Mouse (Mus musculus) neural tube, embryonic 10.5 days (tissue): ENCODE measurements around the gene Rab13.

Experiments
- DNase-seq: peaks from one replicate; pipeline ENCODE4 v3.0.0-alpha.2; 2017; ENCODE audit warnings: low spot score; ENCODE audit errors: extremely low spot score

Rab13 gene

GRCm38 (mm10) chr3:90213377-90213866 is at the start of gene Rab13, which contains the start of gene Rps27:
TSS of gene Rab13 (plus strand) at chr3:90213695.
TSS of gene Rps27 (minus strand) at chr3:90213651.
- DNase-seq, result peak; percentile 94

GRCm38 (mm10) chr3:90179566-90179965 is 33.9 kb upstream of the Rab13 start:
- no peak for DNase-seq

DNA sequence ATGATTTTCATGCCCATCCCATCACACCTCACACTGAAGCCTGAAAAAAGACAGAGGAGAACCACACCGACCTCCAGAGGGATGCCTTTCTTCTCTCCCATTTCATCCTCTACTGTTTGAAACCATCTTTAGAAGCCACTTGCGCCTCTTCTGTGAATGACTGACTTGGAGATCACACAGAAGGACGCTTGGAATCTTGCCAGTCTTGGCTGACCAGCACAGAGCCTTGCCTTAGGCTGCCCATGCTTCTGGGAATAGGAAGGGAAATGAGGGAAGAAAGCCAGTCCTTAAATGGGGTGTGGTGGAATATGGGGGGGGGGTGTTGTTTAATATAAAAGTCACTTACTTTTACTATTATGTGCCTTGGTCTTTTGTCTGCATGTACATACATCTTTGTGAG is 29.9 kb upstream of the Rab13 start:
- no peak for DNase-seq

GRCm38 (mm10) chr3:90190859-90191510 is 22.5 kb upstream of the Rab13 start:
- no peak for DNase-seq

- DNase-seq, result no peak
These were observed 18.7 kb upstream of the Rab13 start for GRCm38 (mm10) chr3:90194759-90195158.

DNA sequence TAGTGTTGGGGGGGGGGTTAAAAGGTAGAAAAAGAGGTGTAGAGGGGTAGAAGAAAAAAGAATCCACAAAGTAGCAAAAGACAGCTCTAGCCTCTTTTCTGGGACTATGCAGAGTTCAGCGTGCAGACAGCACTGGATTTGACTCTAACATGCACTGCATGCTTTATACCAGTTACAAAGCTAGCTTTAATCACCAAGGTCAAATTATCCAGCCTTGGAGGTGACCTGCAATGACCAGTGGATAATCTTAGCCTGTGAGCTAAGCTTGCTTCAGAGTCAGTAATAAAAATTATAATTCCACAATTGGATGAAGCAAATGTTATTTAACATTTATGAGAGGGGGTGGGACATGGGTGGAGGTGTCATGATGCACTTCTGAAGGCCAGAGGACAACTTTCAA is 17.9 kb upstream of the Rab13 start:
- DNase-seq, result no peak

GRCm38 (mm10) chr3:90197548-90197947 is 15.9 kb upstream of the Rab13 start:
- DNase-seq, result no peak

GRCm38 (mm10) chr3:90202884-90203283 is 10.6 kb upstream of the Rab13 start:
- no peak for DNase-seq

DNA sequence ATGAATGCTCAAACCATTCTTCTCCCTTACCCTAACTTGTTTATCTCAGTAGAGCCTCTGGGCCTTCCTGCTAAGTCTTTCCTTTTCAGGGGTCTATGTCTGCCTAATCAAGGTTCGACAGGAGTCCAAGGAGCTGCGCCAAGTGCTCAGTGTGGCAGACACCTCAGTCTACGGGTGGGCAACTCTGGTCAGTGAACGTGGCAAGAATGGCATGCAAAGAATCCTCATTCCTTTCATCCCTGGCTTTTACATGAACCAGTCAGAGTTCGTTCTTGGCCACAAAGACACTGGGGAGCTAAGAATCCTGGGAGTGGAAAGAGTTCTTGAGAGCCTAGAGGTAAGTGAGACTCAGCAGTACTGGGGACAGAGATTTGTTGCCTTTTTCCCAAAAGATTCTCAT is 9.9 kb upstream of the Rab13 start:
- DNase-seq, result no peak

DNA sequence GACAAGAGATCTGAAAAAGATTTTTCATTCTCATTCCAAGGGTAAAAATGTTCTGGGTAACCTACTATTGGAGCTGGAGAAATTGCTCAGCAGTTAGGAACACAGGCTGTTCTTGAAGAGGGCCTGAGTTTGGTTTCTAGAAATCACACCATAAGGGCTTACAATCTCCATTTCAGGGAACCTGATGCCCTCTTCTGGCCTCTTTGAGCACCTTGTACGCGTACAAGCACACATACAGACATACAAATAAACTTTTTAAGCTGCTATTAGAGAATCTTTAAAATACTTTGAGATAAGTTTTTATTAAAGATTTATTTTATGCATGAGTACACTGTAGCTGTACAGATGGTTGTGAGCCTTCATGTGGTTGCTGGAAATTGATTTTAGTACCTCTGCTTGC is 8.9 kb upstream of the Rab13 start:
- DNase-seq, result no peak

GRCm38 (mm10) chr3:90208662-90209061 is 4.8 kb upstream of the Rab13 start:
- no peak for DNase-seq

GRCm38 (mm10) chr3:90209908-90210566 is 3.5 kb upstream of the Rab13 start:
- no peak for DNase-seq

- no peak for DNase-seq
These were observed 1.8 kb upstream of the Rab13 start for GRCm38 (mm10) chr3:90211475-90212398.

DNA sequence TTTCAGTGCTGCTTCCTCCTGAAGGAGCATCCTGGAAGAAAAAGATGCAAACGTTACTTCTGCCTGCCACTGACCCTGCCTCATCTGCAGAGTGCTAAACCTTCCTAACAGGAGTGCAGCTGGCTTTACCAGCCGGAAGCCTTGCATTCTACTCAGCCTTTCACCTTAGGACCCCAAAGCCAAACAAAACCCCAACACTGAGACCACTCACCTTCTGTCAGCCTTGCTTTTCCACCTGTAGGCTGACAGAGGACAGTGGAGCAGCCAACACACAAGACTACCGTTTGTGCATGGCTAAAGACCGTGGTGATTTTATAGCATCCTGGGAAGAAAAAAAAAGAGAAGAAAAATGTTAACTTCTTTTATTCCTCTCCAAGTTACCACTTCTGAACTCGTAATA is 772 bp upstream of the Rab13 start:
- DNase-seq, result no peak

- DNase-seq, result no peak
These were observed 625 bp downstream of the Rab13 start for GRCm38 (mm10) chr3:90213956-90214684.

- no peak for DNase-seq
These were observed 2.4 kb downstream of the Rab13 start for GRCm38 (mm10) chr3:90215825-90216380.

GRCm38 (mm10) chr3:90220088-90220487 is 6.6 kb downstream of the Rab13 start:
- DNase-seq, result peak; percentile 51

DNA sequence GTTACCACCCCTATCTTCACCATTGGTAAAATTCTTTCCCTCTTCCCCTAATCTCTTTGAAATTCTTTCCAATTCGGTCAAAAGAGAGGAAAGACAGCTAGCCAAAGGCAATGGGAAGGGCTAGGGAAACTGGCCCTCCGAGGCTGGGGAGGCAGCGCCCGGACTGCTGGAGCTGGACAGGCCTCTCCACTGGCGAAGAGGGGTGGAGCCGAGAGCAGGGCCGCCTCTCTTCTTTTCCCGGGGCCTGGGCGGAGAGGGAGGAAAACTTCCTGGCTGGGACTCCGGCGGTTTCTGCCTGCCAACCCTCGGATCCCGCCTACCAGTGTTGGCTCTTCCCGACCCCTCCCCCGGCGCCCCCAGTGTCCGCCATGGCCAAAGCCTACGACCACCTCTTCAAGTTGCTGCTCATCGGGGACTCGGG is 7.0 kb downstream of the Rab13 start:
- DNase-seq, result peak; percentile 75

GRCm38 (mm10) chr3:90221123-90221522 is 7.6 kb downstream of the Rab13 start:
- DNase-seq, result no peak

- no peak for DNase-seq
These were observed 9.0 kb downstream of the Rab13 start for GRCm38 (mm10) chr3:90222455-90222854.

GRCm38 (mm10) chr3:90222941-90223340 is 9.4 kb downstream of the Rab13 start:
- DNase-seq, result no peak
